Mouse (Mus musculus): ENCODE measurements at regions not wholly inside any gene's neighbourhood (a gene's known extent, or its start where the extent isn't known, plus 50 kb on each side); places are given as distances from the start of the nearest gene placed in this dataset.

DNA sequence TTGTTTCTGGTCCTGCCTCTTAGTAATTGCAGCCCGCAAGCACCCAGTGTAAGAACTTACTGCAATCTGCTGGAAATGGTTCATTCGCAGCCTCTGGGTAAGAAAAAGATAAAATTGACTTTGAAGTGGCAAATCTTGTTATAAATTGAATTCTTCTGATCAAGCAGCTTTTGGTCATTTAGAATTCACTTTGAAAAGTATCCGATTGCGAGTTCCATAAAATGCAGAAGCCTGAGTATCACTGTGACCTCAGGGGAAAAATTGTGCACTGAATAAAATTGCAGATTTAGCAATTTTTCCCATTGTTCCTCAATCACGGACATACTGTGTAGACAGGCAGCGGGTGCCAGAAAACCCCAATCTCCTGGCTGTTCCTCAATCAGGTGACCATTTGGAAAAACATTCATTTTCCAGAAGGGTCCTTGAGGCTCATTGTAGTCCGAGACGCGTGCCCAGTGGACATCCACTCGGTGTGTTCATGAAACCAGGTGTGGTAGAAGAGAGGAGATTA lies 320.4 kb downstream of the Cmpk2 start:
- TF ChIP-seq CTCF (IDR thresholded peaks at IDR 0.05; ENCODE audit: low read depth, low read length) (no peak), GATA1 (IDR thresholded peaks at IDR 0.05; ENCODE audit: borderline replicate concordance, low read length) (no peak)
